Mouse (Mus musculus): ENCODE measurements around the gene Echdc2. TPM values are rescaled to one million over a fixed set of nuclear protein-coding genes. Genes with fewer than 3 reads are reported as not detected.

The Echdc2 gene
- polyA plus RNA-seq, 1 experiment from 2014 or later, result 38.3 TPM

DNA sequence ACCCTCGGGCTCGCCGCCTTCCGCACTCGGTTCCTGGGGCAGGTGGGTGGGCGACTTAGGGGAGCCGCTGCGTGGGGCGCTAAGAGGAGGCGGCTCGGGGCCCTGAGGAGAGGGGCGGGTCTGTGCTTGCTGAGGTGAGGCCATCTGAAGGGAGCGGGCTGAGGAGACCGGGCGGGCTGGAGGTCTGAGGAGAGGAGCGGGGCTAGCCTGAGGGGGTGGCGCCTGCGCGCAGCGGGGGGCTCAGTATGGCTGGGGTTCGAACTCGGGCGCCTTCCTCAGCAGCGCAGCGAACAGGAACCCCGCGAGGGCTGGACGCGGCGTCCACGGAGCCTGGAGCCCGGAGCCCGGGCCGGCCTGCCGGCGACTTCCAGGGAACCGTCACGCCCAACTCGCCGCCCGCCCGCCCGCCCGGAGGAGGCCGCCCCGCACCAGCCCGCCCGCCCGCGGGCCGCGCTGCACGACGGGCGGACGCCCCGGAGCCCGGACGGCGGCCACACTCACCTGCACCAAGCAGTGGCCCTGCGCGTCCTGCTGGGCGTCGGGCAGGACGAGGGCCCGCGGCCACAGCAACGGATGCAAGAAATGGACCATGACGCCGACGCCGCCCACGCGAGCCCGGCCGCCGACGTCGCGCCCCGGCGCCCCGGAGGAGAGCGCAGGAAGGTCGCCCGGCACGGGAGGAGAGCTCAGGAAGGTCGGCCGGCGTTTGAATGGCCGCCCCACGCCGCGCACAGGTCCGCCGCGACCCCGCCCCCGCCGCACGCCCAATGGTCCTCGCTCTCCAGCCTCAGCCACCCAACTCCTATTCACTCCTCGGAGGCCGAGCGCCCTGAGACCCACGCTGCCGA is 52.3 kb downstream of the Echdc2 start, which contains the start of gene Zyg11a:
Zyg11a (minus strand) TSS at position 717 of the 848 bp plus-strand sequence.
- no peaks in the 10 kb centered on the region for H3K4me1 ChIP-seq (ENCODE audit: control insufficient read depth, insufficient read depth, low read length)
- ATAC-seq (ENCODE audit: insufficient number of reproducible peaks, low FRiP score, low TSS enrichment, low read depth) (peak; percentile 47), DNase-seq (ENCODE audit: low spot score) (peak; percentile 51)
- peaks cover 29% of the 10 kb centered on the region for H3K27me3 ChIP-seq (ENCODE audit: control insufficient read depth, insufficient read depth, low read length)
- H3K4me2 ChIP-seq (ENCODE audit: low read depth, severe bottlenecking), result peak within 1 kb of the TSS; percentile 57
- WGBS, result under 1% methylated on average over 95 of the region's 107 CpGs
- no peaks in the 10 kb centered on the region for H3K9me3 ChIP-seq (ENCODE audit: control insufficient read depth, low read length)
- H3K36me3 ChIP-seq (ENCODE audit: control insufficient read depth, insufficient read depth, low read length), result no peaks in the 10 kb centered on the region
- no peak within 1 kb of the TSS for H3K27ac ChIP-seq (replicated peaks; ENCODE audit: low read depth, low read length)
- H3K9ac ChIP-seq (ENCODE audit: low read length), result peak within 1 kb of the TSS; percentile 17; the same call in 1 of the 2 replicates
- peak within 1 kb of the TSS; percentile 41 for H3K4me3 ChIP-seq (ENCODE audit: low read depth, low read length)

DNA sequence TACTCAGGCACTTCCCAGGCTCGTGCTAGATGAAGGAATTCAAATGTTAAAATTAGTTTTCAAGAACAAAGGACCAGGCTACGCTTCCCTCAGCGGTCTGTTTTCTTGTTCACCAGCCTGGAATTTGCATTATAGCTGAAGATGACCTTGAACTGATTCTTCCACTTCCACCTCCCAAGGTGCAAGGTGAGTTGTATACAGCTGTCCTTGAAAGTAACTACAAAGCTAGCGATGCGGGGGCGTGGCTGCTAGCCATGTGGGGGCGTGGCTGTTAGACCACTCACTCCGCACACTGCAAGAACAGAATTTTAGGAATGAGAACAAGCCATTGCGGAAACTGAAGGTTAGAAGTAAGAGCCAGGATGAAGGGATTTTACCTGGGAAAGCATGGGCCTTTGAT is 53.8 kb downstream of the Echdc2 start:
- Histone ChIP-seq H3K9ac (ENCODE audit: low read length) (no peak overlapping the region), H3K36me3 (ENCODE audit: control insufficient read depth, insufficient read depth, low read length) (no peaks in the 10 kb centered on the region), H3K4me2 (ENCODE audit: low read depth, severe bottlenecking) (no peak overlapping the region), H3K27me3 (ENCODE audit: control insufficient read depth, insufficient read depth, low read length) (peaks cover 29% of the 10 kb centered on the region), H3K9me3 (ENCODE audit: control insufficient read depth, low read length) (no peaks in the 10 kb centered on the region), H3K27ac (replicated peaks; ENCODE audit: low read depth, low read length) (no peak overlapping the region), H3K4me3 (ENCODE audit: low read depth, low read length) (no peak overlapping the region), H3K4me1 (ENCODE audit: control insufficient read depth, insufficient read depth, low read length) (no peaks in the 10 kb centered on the region)
- WGBS, result 6% methylated on average over 9 of the region's 9 CpGs
- DNase-seq (ENCODE audit: low spot score) (peak; percentile 66), ATAC-seq (ENCODE audit: insufficient number of reproducible peaks, low FRiP score, low TSS enrichment, low read depth) (no peak)

DNA sequence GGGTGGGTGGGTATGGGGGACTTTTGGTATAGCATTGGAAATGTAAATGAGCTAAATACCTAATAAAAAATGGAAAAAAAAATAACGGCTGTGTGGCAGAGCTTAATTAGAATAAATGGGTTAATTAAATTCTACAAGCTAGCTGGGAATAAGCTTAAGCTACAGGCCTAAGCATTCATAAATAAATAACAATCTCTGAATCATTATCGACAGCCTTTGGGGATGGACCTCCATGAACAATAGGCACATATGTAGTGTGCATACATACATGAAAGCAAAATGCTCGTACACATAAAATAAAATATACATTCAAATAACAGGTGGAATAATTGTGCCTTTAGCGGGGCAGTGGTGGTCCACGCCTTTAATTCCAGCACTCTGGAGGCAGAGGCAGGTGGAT is 57.3 kb downstream of the Echdc2 start:
- Histone ChIP-seq H3K36me3 (ENCODE audit: control insufficient read depth, insufficient read depth, low read length) (no peaks in the 10 kb centered on the region), H3K9me3 (ENCODE audit: control insufficient read depth, low read length) (no peaks in the 10 kb centered on the region), H3K9ac (ENCODE audit: low read length) (no peak overlapping the region), H3K4me1 (ENCODE audit: control insufficient read depth, insufficient read depth, low read length) (no peaks in the 10 kb centered on the region), H3K4me2 (ENCODE audit: low read depth, severe bottlenecking) (no peak overlapping the region), H3K27me3 (ENCODE audit: control insufficient read depth, insufficient read depth, low read length) (peaks cover 18% of the 10 kb centered on the region), H3K27ac (replicated peaks; ENCODE audit: low read depth, low read length) (no peak overlapping the region), H3K4me3 (ENCODE audit: low read depth, low read length) (no peak overlapping the region)
- DNase-seq (ENCODE audit: low spot score), result no peak
- no peak for ATAC-seq (ENCODE audit: insufficient number of reproducible peaks, low FRiP score, low TSS enrichment, low read depth)
- 88% methylated on average over 5 of the region's 5 CpGs for WGBS

DNA sequence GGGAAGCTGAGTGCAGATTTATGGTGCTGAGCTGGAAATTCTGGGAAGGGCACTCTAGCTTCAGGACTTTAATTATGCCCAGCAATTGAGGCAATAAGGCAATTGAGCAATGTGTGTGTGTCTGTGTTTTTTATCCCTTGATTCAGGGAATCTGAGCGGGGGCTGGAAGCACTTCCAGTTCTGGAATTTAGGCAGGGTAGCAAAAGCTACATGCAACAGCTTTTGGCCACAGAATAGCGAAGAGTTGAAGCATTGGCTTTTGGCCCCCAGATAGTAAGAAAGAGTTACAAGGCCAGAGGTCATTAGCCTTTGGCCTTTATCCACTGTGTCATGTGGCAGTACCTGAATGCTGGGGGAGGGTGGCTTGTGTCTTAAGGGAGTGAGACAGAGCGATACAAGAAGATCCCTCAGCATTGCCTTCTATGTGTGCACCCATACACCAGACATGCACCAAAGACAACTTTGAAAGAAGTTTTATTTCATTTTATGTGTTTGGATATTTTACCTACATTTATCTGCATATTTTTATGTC is 60.2 kb downstream of the Echdc2 start:
- H3K36me3 ChIP-seq (ENCODE audit: control insufficient read depth, insufficient read depth, low read length), result no peaks in the 10 kb centered on the region
- no peaks in the 10 kb centered on the region for H3K27me3 ChIP-seq (ENCODE audit: control insufficient read depth, insufficient read depth, low read length)
- WGBS, result 30% methylated on average over 3 of the region's 3 CpGs
- H3K9me3 ChIP-seq (ENCODE audit: control insufficient read depth, low read length), result no peaks in the 10 kb centered on the region
- H3K9ac ChIP-seq (ENCODE audit: low read length), result no peak overlapping the region
- no peak overlapping the region for H3K4me3 ChIP-seq (ENCODE audit: low read depth, low read length)
- H3K27ac ChIP-seq (replicated peaks; ENCODE audit: low read depth, low read length), result no peak overlapping the region
- no peak overlapping the region for H3K4me2 ChIP-seq (ENCODE audit: low read depth, severe bottlenecking)
- H3K4me1 ChIP-seq (ENCODE audit: control insufficient read depth, insufficient read depth, low read length), result no peaks in the 10 kb centered on the region
- no peak for ATAC-seq (ENCODE audit: insufficient number of reproducible peaks, low FRiP score, low TSS enrichment, low read depth)
- no peak for DNase-seq (ENCODE audit: low spot score)

Other genes with a start within 250 kb of the Echdc2 start
- 38.8 and 40.2 TPM in 2 replicates for gene Cpt2, start 241.8 kb upstream of the Echdc2 start, polyA plus RNA-seq (2014; fragmentation: Nextera tagmentation; extraction: Ambion mirVana)
- not detected in 2 replicates for gene Slc1a7, start 197.1 kb upstream of the Echdc2 start, polyA plus RNA-seq (2014; fragmentation: Nextera tagmentation; extraction: Ambion mirVana)
- gene Podn, start 69.0 kb upstream of the Echdc2 start, polyA plus RNA-seq (2014; fragmentation: Nextera tagmentation; extraction: Ambion mirVana), result 0.35 and 1.0 TPM in 2 replicates
- gene Scp2, start 20.4 kb upstream of the Echdc2 start, polyA plus RNA-seq (2014; fragmentation: Nextera tagmentation; extraction: Ambion mirVana), result 147 and 161 TPM in 2 replicates
- 0.08 and 0.18 TPM in 2 replicates for gene Zyg11a, start 52.6 kb downstream of the Echdc2 start, polyA plus RNA-seq (2014; fragmentation: Nextera tagmentation; extraction: Ambion mirVana)
- gene Zyg11b, start 135.7 kb downstream of the Echdc2 start, polyA plus RNA-seq (2014; fragmentation: Nextera tagmentation; extraction: Ambion mirVana), result 14.6 and 15.1 TPM in 2 replicates
- 56.3 and 60.7 TPM in 2 replicates for gene Coa7, start 162.7 kb downstream of the Echdc2 start, polyA plus RNA-seq (2014; fragmentation: Nextera tagmentation; extraction: Ambion mirVana)
- 6.8 and 8.6 TPM in 2 replicates for gene Shisal2a, start 217.9 kb downstream of the Echdc2 start, polyA plus RNA-seq (2014; fragmentation: Nextera tagmentation; extraction: Ambion mirVana)
- gene Gpx7, start 241.5 kb downstream of the Echdc2 start, polyA plus RNA-seq (2014; fragmentation: Nextera tagmentation; extraction: Ambion mirVana), result 51.7 and 53.6 TPM in 2 replicates